20 mouse cellular contexts compared by ENCODE assay signal in the genomic region with DNA sequence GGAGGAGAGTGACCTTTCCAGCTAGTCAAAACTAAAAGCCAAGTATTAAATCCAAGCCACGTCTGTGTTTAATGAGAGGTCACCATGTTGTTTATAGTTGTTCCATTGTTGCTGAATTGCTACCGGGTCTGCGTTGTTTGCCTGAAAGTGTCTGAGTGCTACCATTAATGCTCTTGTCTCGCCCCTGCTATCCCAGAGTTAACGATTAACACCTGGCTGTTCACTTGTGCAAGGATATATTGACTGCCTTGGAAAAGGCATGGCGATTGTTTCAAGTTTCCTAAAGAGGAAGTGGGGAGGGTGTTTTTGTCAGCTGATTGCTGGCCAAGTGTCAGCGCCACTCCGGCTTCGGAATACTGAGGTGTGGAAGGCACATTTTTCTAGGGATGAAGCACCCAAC. TPM values are rescaled to one million over a fixed set of nuclear protein-coding genes. Genes with fewer than 3 reads are reported as not detected.
A peak's percentile ranks its signal among the peaks of the same experiment; 100 is the strongest.
DNase-seq lines count a peak whose midpoint lies in the region; ATAC-seq and TF ChIP-seq lines count a peak whose summit lies in the region.
"Had no signal": no experiment of that assay in that cellular context is flagged by ENCODE, and none has a peak within 500 bp of the region (broad histone marks: within the 10 kb centered on the region; RNA-seq: fewer than 3 reads in every experiment).

No protein-coding gene starts in this region.

- peaks cover 38% of the 10 kb centered on the region for H3K4me1 ChIP-seq in heart, postnatal 0 days (ENCODE audit: control insufficient read depth, insufficient read depth)
- H3K4me1 ChIP-seq in heart, adult 2 months (ENCODE audit: control insufficient read depth, insufficient read depth, low read length), result no peaks in the 10 kb centered on the region
- H3K4me1 ChIP-seq in lung, postnatal 0 days (ENCODE audit: insufficient read depth, low read depth, low read length), result peaks cover 10% of the 10 kb centered on the region
- peaks cover 65% of the 10 kb centered on the region for H3K4me1 ChIP-seq in limb, embryonic 10.5 days
- H3K4me1 ChIP-seq in stomach, postnatal 0 days (replicated peaks; ENCODE audit: control insufficient read depth, insufficient read depth), result peaks cover 6% of the 10 kb centered on the region

- H3K79me2 ChIP-seq in heart, adult 2 months (replicated peaks; ENCODE audit: control insufficient read depth, insufficient read depth, low read length), result no peaks in the 10 kb centered on the region

- 44% methylated on average over 9 of the region's 9 CpGs for WGBS in heart, postnatal 0 days
- WGBS in heart, adult 2 months, result 38% methylated on average over 9 of the region's 9 CpGs
- WGBS in lung, postnatal 0 days, result 20% methylated on average over 9 of the region's 9 CpGs
- WGBS in limb, embryonic 10.5 days, result 13% methylated on average over 9 of the region's 9 CpGs
- WGBS in stomach, postnatal 0 days, result 24% methylated on average over 9 of the region's 9 CpGs

- no peaks in the 10 kb centered on the region for H3K9me3 ChIP-seq in heart, postnatal 0 days (replicated peaks; ENCODE audit: control insufficient read depth, low read length)
- no peaks in the 10 kb centered on the region for H3K9me3 ChIP-seq in lung, postnatal 0 days (ENCODE audit: low read length)
- no peaks in the 10 kb centered on the region for H3K9me3 ChIP-seq in limb, embryonic 10.5 days (replicated peaks)
- H3K9me3 ChIP-seq in stomach, postnatal 0 days (ENCODE audit: control insufficient read depth, low read length), result no peaks in the 10 kb centered on the region
- H3K9me3 ChIP-seq: embryonic facial prominence, embryonic 13.5 days; forebrain, embryonic 10.5 days; hindbrain, embryonic 12.5 days; limb, embryonic 15.5 days; midbrain, embryonic 13.5 days had no signal

- TF ChIP-seq POLR2A in heart, adult 2 months (IDR thresholded peaks at IDR 0.05; ENCODE audit: insufficient read depth, low read depth, low read length), result no peak

- H3K4me2 ChIP-seq in heart, postnatal 0 days (ENCODE audit: low read depth, low read length), result 0 out of 2 replicates have a peak overlapping the region, but pooled peaks have one; percentile 6
- H3K4me2 ChIP-seq in lung, postnatal 0 days (replicated peaks; ENCODE audit: low read depth, low read length), result no peak overlapping the region
- 0 out of 2 replicates have a peak overlapping the region, but pooled peaks have one; percentile 8 for H3K4me2 ChIP-seq in stomach, postnatal 0 days (replicated peaks; ENCODE audit: low read depth)
- H3K4me2 ChIP-seq: embryonic facial prominence, embryonic 13.5 days; hindbrain, embryonic 12.5 days; limb, embryonic 15.5 days; midbrain, embryonic 13.5 days had no signal

- ATAC-seq in heart, postnatal 0 days (ENCODE audit: insufficient read depth, low read depth), result no peak
- no peak for ATAC-seq in lung, postnatal 0 days
- peak; percentile 13; the same call in 1 of the 2 replicates for ATAC-seq in stomach, postnatal 0 days (ENCODE audit: low FRiP score, low TSS enrichment)
- ATAC-seq: CD4-positive, CD25-positive, alpha-beta regulatory T cell, adult 4 months; midbrain, embryonic 13.5 days had no signal

- intact Hi-C loops in heart, adult 2 months (cut with DNase I), result no loop called here

- H3K4me3 ChIP-seq in heart, postnatal 0 days (ENCODE audit: low read depth, low read length), result no peak overlapping the region
- H3K4me3 ChIP-seq in heart, adult 2 months, result no peak overlapping the region
- no peak overlapping the region for H3K4me3 ChIP-seq in lung, postnatal 0 days (ENCODE audit: low read depth, low read length)
- H3K4me3 ChIP-seq in limb, embryonic 10.5 days, result no peak overlapping the region
- H3K4me3 ChIP-seq in stomach, postnatal 0 days (ENCODE audit: low read depth, low read length), result no peak overlapping the region
- H3K4me3 ChIP-seq: embryonic facial prominence, embryonic 13.5 days; forebrain, embryonic 10.5 days; hindbrain, embryonic 12.5 days; limb, embryonic 15.5 days; midbrain, embryonic 13.5 days had no signal

- no peak for DNase-seq in heart, postnatal 0 days (ENCODE audit: low spot score)
- DNase-seq in heart, adult 2 months, result no peak
- no peak for DNase-seq in lung, postnatal 0 days (ENCODE audit: low spot score)
- DNase-seq in lung, postnatal 36 days, result no peak
- no peak for DNase-seq in limb, embryonic 10.5 days (ENCODE audit: low spot score)
- DNase-seq in stomach, postnatal 0 days (ENCODE audit: low spot score), result peak; percentile 35
- no peak for DNase-seq in retina, embryonic 14.5 days (ENCODE audit: low spot score)
- DNase-seq: adrenal gland, adult 2 months; cerebellum, adult 11 months; cerebellum, postnatal 36 days; gastrocnemius, postnatal 25 days; layer of hippocampus, adult 9-11 months; lung, postnatal 4 days; thymus, postnatal 14 days had no signal

- H3K27me3 ChIP-seq in heart, postnatal 0 days (ENCODE audit: control insufficient read depth, insufficient read depth, low read length), result no peaks in the 10 kb centered on the region
- H3K27me3 ChIP-seq in heart, adult 2 months (ENCODE audit: control insufficient read depth, insufficient read depth, low read length), result no peaks in the 10 kb centered on the region
- no peaks in the 10 kb centered on the region for H3K27me3 ChIP-seq in lung, postnatal 0 days (replicated peaks; ENCODE audit: insufficient read depth, low read length)
- peaks cover 3% of the 10 kb centered on the region; the same call in 1 of the 2 replicates for H3K27me3 ChIP-seq in limb, embryonic 10.5 days (ENCODE audit: low read depth, poor library complexity, severe bottlenecking)
- H3K27me3 ChIP-seq in stomach, postnatal 0 days (ENCODE audit: control insufficient read depth, insufficient read depth, low read length), result no peaks in the 10 kb centered on the region
- H3K27me3 ChIP-seq: embryonic facial prominence, embryonic 13.5 days; hindbrain, embryonic 12.5 days; limb, embryonic 15.5 days had no signal

- H3K9ac ChIP-seq in heart, postnatal 0 days (replicated peaks; ENCODE audit: low read depth, low read length), result no peak overlapping the region
- H3K9ac ChIP-seq in heart, adult 2 months (ENCODE audit: low read depth, low read length), result no peak overlapping the region
- H3K9ac ChIP-seq in lung, postnatal 0 days (replicated peaks; ENCODE audit: low read depth), result no peak overlapping the region
- H3K9ac ChIP-seq in stomach, postnatal 0 days (ENCODE audit: low read length), result no peak overlapping the region
- H3K9ac ChIP-seq: embryonic facial prominence, embryonic 13.5 days; hindbrain, embryonic 12.5 days; limb, embryonic 15.5 days; midbrain, embryonic 13.5 days had no signal

- H3K27ac ChIP-seq in heart, postnatal 0 days (ENCODE audit: low read depth), result peak overlapping the region; percentile 63
- H3K27ac ChIP-seq in heart, adult 2 months, result no peak overlapping the region
- H3K27ac ChIP-seq in lung, postnatal 0 days (ENCODE audit: low read length), result peak overlapping the region; percentile 26; the same call in 1 of the 2 replicates
- H3K27ac ChIP-seq in limb, embryonic 10.5 days, result peak overlapping the region; percentile 42; the same call in 1 of the 2 replicates
- H3K27ac ChIP-seq in stomach, postnatal 0 days (replicated peaks), result peak overlapping the region; percentile 40; the same call in 1 of the 2 replicates
- H3K27ac ChIP-seq: embryonic facial prominence, embryonic 13.5 days; hindbrain, embryonic 12.5 days; limb, embryonic 15.5 days; midbrain, embryonic 13.5 days had no signal

- no peak for TF ChIP-seq EP300 in heart, postnatal 0 days (IDR thresholded peaks at IDR 0.05; ENCODE audit: low read depth)
- TF ChIP-seq EP300 in heart, adult 2 months (IDR thresholded peaks at IDR 0.05; ENCODE audit: insufficient read depth, low read depth, low read length), result no peak
- no peak for TF ChIP-seq EP300 in lung, postnatal 0 days (IDR thresholded peaks at IDR 0.05)
- no peak for TF ChIP-seq EP300 in stomach, postnatal 0 days (optimal IDR thresholded peaks at IDR 0.05)

- no peak for TF ChIP-seq CTCF in heart, postnatal 0 days (IDR thresholded peaks at IDR 0.05; ENCODE audit: low read depth)
- TF ChIP-seq CTCF in heart, adult 2 months (IDR thresholded peaks at IDR 0.05), result no peak
- TF ChIP-seq CTCF in lung, postnatal 0 days (IDR thresholded peaks at IDR 0.05), result no peak
- TF ChIP-seq CTCF in stomach, postnatal 0 days (IDR thresholded peaks at IDR 0.05; ENCODE audit: low read depth), result no peak

- no peaks in the 10 kb centered on the region for H3K36me3 ChIP-seq in heart, postnatal 0 days (replicated peaks; ENCODE audit: control insufficient read depth, insufficient read depth, low read length)
- no peaks in the 10 kb centered on the region; the same call in 1 of the 2 replicates for H3K36me3 ChIP-seq in heart, adult 2 months (ENCODE audit: control insufficient read depth, insufficient read depth, low read length)
- no peaks in the 10 kb centered on the region for H3K36me3 ChIP-seq in lung, postnatal 0 days (ENCODE audit: insufficient read depth, low read length)
- H3K36me3 ChIP-seq in limb, embryonic 10.5 days, result peaks cover 18% of the 10 kb centered on the region
- H3K36me3 ChIP-seq in stomach, postnatal 0 days (ENCODE audit: control insufficient read depth, insufficient read depth, low read length), result no peaks in the 10 kb centered on the region
- H3K36me3 ChIP-seq: hindbrain, embryonic 12.5 days; limb, embryonic 15.5 days; midbrain, embryonic 13.5 days had no signal

RNA-seq across cellular contexts. Expression of a gene that starts 39.9 kb away (rescaled TPM):
- 42.8 and 51.3 TPM in 2 replicates for total RNA-seq in heart, postnatal 0 days (2014; rRNA removed; ENCODE audit: low replicate concordance)
- 4.0 and 5.1 TPM in 2 replicates for polyA plus RNA-seq in heart, postnatal 0 days (2015; fragmentation: Nextera tagmentation; extraction: Ambion mirVana)
- total RNA-seq in heart, adult 2 months (2021), result 10 to 100 TPM; 16.6 to 18.7 TPM
- 9.8 and 14.0 TPM in 2 replicates for polyA plus RNA-seq in heart, adult 2 months (2012; rRNA removed)
- polyA plus RNA-seq in lung, postnatal 0 days (2015; fragmentation: Nextera tagmentation; extraction: Ambion mirVana), result 7.2 and 7.3 TPM in 2 replicates
- 17.2 and 20.1 TPM in 2 replicates for polyA plus RNA-seq in limb, embryonic 10.5 days (2016; fragmentation: Nextera tagmentation; extraction: Ambion mirVana)
- polyA plus RNA-seq in stomach, postnatal 0 days (2015; fragmentation: Nextera tagmentation; extraction: Ambion mirVana), result 8.6 and 9.4 TPM in 2 replicates
